21 mouse cellular contexts compared by ENCODE assay signal in genomic region chr6:92425901-92426300, GRCm38 (mm10).
DNase-seq lines count a peak whose midpoint lies in the region; ATAC-seq lines count a peak whose summit lies in the region.
"Had no signal": no experiment of that assay in that cellular context is flagged by ENCODE, and none has a peak within 500 bp of the region (broad histone marks: within the 10 kb centered on the region; RNA-seq: fewer than 3 reads in every experiment).

No protein-coding gene starts in this region.

- no peaks in the 10 kb centered on the region for H3K9me3 ChIP-seq in embryonic facial prominence, embryonic 14.5 days (ENCODE audit: control insufficient read depth, low read length)
- H3K9me3 ChIP-seq in embryonic facial prominence, embryonic 10.5 days, result no peaks in the 10 kb centered on the region
- H3K9me3 ChIP-seq in hindbrain, embryonic 13.5 days, result no peaks in the 10 kb centered on the region
- H3K9me3 ChIP-seq in hindbrain, embryonic 10.5 days, result no peaks in the 10 kb centered on the region
- H3K9me3 ChIP-seq in midbrain, embryonic 15.5 days, result no peaks in the 10 kb centered on the region
- H3K9me3 ChIP-seq in midbrain, embryonic 16.5 days (replicated peaks; ENCODE audit: control insufficient read depth, low read length, poor library complexity, severe bottlenecking), result no peaks in the 10 kb centered on the region
- H3K9me3 ChIP-seq: forebrain, embryonic 12.5 days; G1E; heart, embryonic 12.5 days; hindbrain, embryonic 12.5 days had no signal

- ATAC-seq in embryonic facial prominence, embryonic 14.5 days (ENCODE audit: low read depth), result no peak
- ATAC-seq in hindbrain, embryonic 13.5 days (ENCODE audit: low FRiP score), result no peak
- no peak for ATAC-seq in midbrain, embryonic 15.5 days (replicated peaks)
- ATAC-seq in midbrain, embryonic 16.5 days, result no peak
- ATAC-seq: CD4-positive, CD25-positive, alpha-beta regulatory T cell, adult 4 months; forebrain, embryonic 16.5 days; hindbrain, postnatal 0 days had no signal

- no peak overlapping the region for H3K9ac ChIP-seq in embryonic facial prominence, embryonic 14.5 days (ENCODE audit: low read depth, low read length)
- H3K9ac ChIP-seq in hindbrain, embryonic 13.5 days, result no peak overlapping the region
- H3K9ac ChIP-seq in midbrain, embryonic 15.5 days, result no peak overlapping the region
- no peak overlapping the region for H3K9ac ChIP-seq in midbrain, embryonic 16.5 days (ENCODE audit: low read depth, low read length)
- H3K9ac ChIP-seq: forebrain, embryonic 12.5 days; heart, embryonic 12.5 days; hindbrain, embryonic 12.5 days had no signal

- no peak overlapping the region for H3K4me2 ChIP-seq in embryonic facial prominence, embryonic 14.5 days (ENCODE audit: low read depth, low read length)
- H3K4me2 ChIP-seq in hindbrain, embryonic 13.5 days, result no peak overlapping the region
- no peak overlapping the region for H3K4me2 ChIP-seq in midbrain, embryonic 15.5 days
- H3K4me2 ChIP-seq in midbrain, embryonic 16.5 days (ENCODE audit: low read length), result no peak overlapping the region
- H3K4me2 ChIP-seq: forebrain, embryonic 12.5 days; heart, embryonic 12.5 days; hindbrain, embryonic 12.5 days had no signal

- H3K27ac ChIP-seq in embryonic facial prominence, embryonic 14.5 days (replicated peaks; ENCODE audit: low read depth, low read length), result no peak overlapping the region
- no peak overlapping the region for H3K27ac ChIP-seq in embryonic facial prominence, embryonic 10.5 days (replicated peaks)
- peak overlapping the region; percentile 8; the same call in 1 of the 2 replicates for H3K27ac ChIP-seq in hindbrain, embryonic 13.5 days
- H3K27ac ChIP-seq in hindbrain, embryonic 10.5 days, result no peak overlapping the region
- H3K27ac ChIP-seq in midbrain, embryonic 15.5 days, result 0 out of 2 replicates have a peak overlapping the region, but pooled peaks have one; percentile 15
- no peak overlapping the region for H3K27ac ChIP-seq in midbrain, embryonic 16.5 days (ENCODE audit: low read length)
- H3K27ac ChIP-seq: forebrain, embryonic 12.5 days; hindbrain, embryonic 12.5 days; hindbrain, postnatal 0 days had no signal

- peak; percentile 44 for DNase-seq in embryonic facial prominence, embryonic 14.5 days (ENCODE audit: low spot score)
- DNase-seq in embryonic facial prominence, embryonic 10.5 days (ENCODE audit: low spot score), result no peak
- no peak for DNase-seq in hindbrain, embryonic 10.5 days (ENCODE audit: low spot score)
- DNase-seq in cerebellum, postnatal 36 days, result no peak
- DNase-seq: adrenal gland, postnatal 10 days; B cell, adult 2 months; cerebellum, adult 11-12 months; cerebellum, adult 9-10 months; cerebellum, postnatal 25 days; gastrocnemius, postnatal 14 days; kidney, adult 11 months had no signal

- 72% methylated on average over 8 of the region's 8 CpGs for WGBS in embryonic facial prominence, embryonic 14.5 days
- WGBS in embryonic facial prominence, embryonic 10.5 days, result 78% methylated on average over 8 of the region's 8 CpGs
- 73% methylated on average over 8 of the region's 8 CpGs for WGBS in hindbrain, embryonic 13.5 days
- 82% methylated on average over 8 of the region's 8 CpGs for WGBS in hindbrain, embryonic 10.5 days
- WGBS in midbrain, embryonic 15.5 days, result 66% methylated on average over 8 of the region's 8 CpGs
- WGBS in midbrain, embryonic 16.5 days, result 71% methylated on average over 8 of the region's 8 CpGs

- no peak overlapping the region for H3K4me3 ChIP-seq in embryonic facial prominence, embryonic 14.5 days (ENCODE audit: low read depth, low read length)
- H3K4me3 ChIP-seq in embryonic facial prominence, embryonic 10.5 days, result no peak overlapping the region
- H3K4me3 ChIP-seq in hindbrain, embryonic 13.5 days, result no peak overlapping the region
- H3K4me3 ChIP-seq in hindbrain, embryonic 10.5 days, result no peak overlapping the region
- no peak overlapping the region for H3K4me3 ChIP-seq in midbrain, embryonic 15.5 days
- no peak overlapping the region for H3K4me3 ChIP-seq in midbrain, embryonic 16.5 days (ENCODE audit: low read depth, low read length)
- H3K4me3 ChIP-seq: forebrain, embryonic 12.5 days; heart, embryonic 12.5 days; hindbrain, embryonic 12.5 days had no signal

- peaks cover 13% of the 10 kb centered on the region for H3K36me3 ChIP-seq in embryonic facial prominence, embryonic 14.5 days (ENCODE audit: control insufficient read depth, insufficient read depth, low read length)
- H3K36me3 ChIP-seq in embryonic facial prominence, embryonic 10.5 days (replicated peaks), result peaks cover 10% of the 10 kb centered on the region
- peaks cover 11% of the 10 kb centered on the region for H3K36me3 ChIP-seq in hindbrain, embryonic 13.5 days
- H3K36me3 ChIP-seq in hindbrain, embryonic 10.5 days, result 0 out of 2 replicates have a peak, but pooled peaks cover 11% of the 10 kb centered on the region
- H3K36me3 ChIP-seq in midbrain, embryonic 15.5 days (replicated peaks), result no peaks in the 10 kb centered on the region; the same call in 1 of the 2 replicates
- H3K36me3 ChIP-seq in midbrain, embryonic 16.5 days (ENCODE audit: control insufficient read depth, insufficient read depth, low read length), result peaks cover 4% of the 10 kb centered on the region; the same call in 1 of the 2 replicates
- H3K36me3 ChIP-seq: forebrain, embryonic 12.5 days; G1E had no signal

- H3K4me1 ChIP-seq in embryonic facial prominence, embryonic 14.5 days (ENCODE audit: control insufficient read depth, insufficient read depth, low read length), result peaks cover 7% of the 10 kb centered on the region; the same call in 1 of the 2 replicates
- H3K4me1 ChIP-seq in embryonic facial prominence, embryonic 10.5 days, result peaks cover 14% of the 10 kb centered on the region
- H3K4me1 ChIP-seq in hindbrain, embryonic 13.5 days (replicated peaks), result peaks cover 12% of the 10 kb centered on the region
- H3K4me1 ChIP-seq in hindbrain, embryonic 10.5 days (replicated peaks), result peaks cover 9% of the 10 kb centered on the region
- H3K4me1 ChIP-seq in midbrain, embryonic 15.5 days, result no peaks in the 10 kb centered on the region
- H3K4me1 ChIP-seq in midbrain, embryonic 16.5 days (ENCODE audit: control insufficient read depth, insufficient read depth, low read length), result peaks cover 9% of the 10 kb centered on the region
- H3K4me1 ChIP-seq: forebrain, embryonic 12.5 days had no signal

- H3K27me3 ChIP-seq in embryonic facial prominence, embryonic 14.5 days (replicated peaks; ENCODE audit: control insufficient read depth, insufficient read depth, low read length), result no peaks in the 10 kb centered on the region
- no peaks in the 10 kb centered on the region for H3K27me3 ChIP-seq in embryonic facial prominence, embryonic 10.5 days (replicated peaks; ENCODE audit: low read depth, poor library complexity, severe bottlenecking)
- no peaks in the 10 kb centered on the region for H3K27me3 ChIP-seq in hindbrain, embryonic 13.5 days
- H3K27me3 ChIP-seq in hindbrain, embryonic 10.5 days (ENCODE audit: insufficient read depth, poor library complexity, severe bottlenecking), result no peaks in the 10 kb centered on the region
- no peaks in the 10 kb centered on the region for H3K27me3 ChIP-seq in midbrain, embryonic 15.5 days (replicated peaks)
- H3K27me3 ChIP-seq in midbrain, embryonic 16.5 days (ENCODE audit: control insufficient read depth, insufficient read depth, low read depth, low read length), result no peaks in the 10 kb centered on the region
- H3K27me3 ChIP-seq: forebrain, embryonic 12.5 days; heart, embryonic 12.5 days; hindbrain, embryonic 12.5 days had no signal

Comparison
In these comparisons a context has a peak if more than half of its experiments do, and no peak if none do; other contexts are left out.
1. H3K27ac ChIP-seq: peak in hindbrain, embryonic 13.5 days (single experiment) and midbrain, embryonic 15.5 days (single experiment); none in embryonic facial prominence, embryonic 14.5 days (single experiment), embryonic facial prominence, embryonic 10.5 days (single experiment), hindbrain, embryonic 10.5 days (single experiment) and midbrain, embryonic 16.5 days (single experiment).